In genomic region chr7:29292458-29293098, GRCm38 (mm10) we compare ENCODE assay signal across 8 mouse cellular contexts. TPM values are rescaled to one million over a fixed set of nuclear protein-coding genes. Genes with fewer than 3 reads are reported as not detected.
DNase-seq lines count a peak whose midpoint lies in the region; ATAC-seq and TF ChIP-seq lines count a peak whose summit lies in the region.

No protein-coding gene starts in this region.

- H3K4me3 ChIP-seq in kidney, embryonic 14.5 days (ENCODE audit: low read length) = no peak overlapping the region
- H3K4me3 ChIP-seq in cortical plate, adult 2 months (ENCODE audit: insufficient read depth, low read length) = no peak overlapping the region
- H3K4me3 ChIP-seq in heart, embryonic 13.5 days = no peak overlapping the region
- H3K4me3 ChIP-seq in limb, embryonic 15.5 days = no peak overlapping the region
- H3K4me3 ChIP-seq in liver, embryonic 12.5 days = no peak overlapping the region

- ATAC-seq in kidney, embryonic 14.5 days (ENCODE audit: low FRiP score, low TSS enrichment) = no peak
- no peak for ATAC-seq in heart, embryonic 13.5 days (ENCODE audit: extremely low read depth, insufficient number of reproducible peaks, low FRiP score, low TSS enrichment)
- no peak for ATAC-seq in limb, embryonic 15.5 days (ENCODE audit: insufficient number of reproducible peaks, low FRiP score, low TSS enrichment, low read depth)
- ATAC-seq in liver, embryonic 12.5 days = no peak

- H3K36me3 ChIP-seq in kidney, embryonic 14.5 days (ENCODE audit: control insufficient read depth, insufficient read depth, low read length) = no peaks in the 10 kb centered on the region
- no peaks in the 10 kb centered on the region for H3K36me3 ChIP-seq in heart, embryonic 13.5 days
- no peaks in the 10 kb centered on the region for H3K36me3 ChIP-seq in limb, embryonic 15.5 days
- H3K36me3 ChIP-seq in liver, embryonic 12.5 days = no peaks in the 10 kb centered on the region

- 18% methylated on average over 8 of the region's 8 CpGs for WGBS in kidney, embryonic 14.5 days
- WGBS in heart, embryonic 13.5 days = 26% methylated on average over 8 of the region's 8 CpGs
- WGBS in limb, embryonic 15.5 days = 29% methylated on average over 8 of the region's 8 CpGs
- 26% methylated on average over 8 of the region's 8 CpGs for WGBS in liver, embryonic 12.5 days (ENCODE audit: insufficient replicate concordance)

- peak overlapping the region; percentile 22 for H3K4me2 ChIP-seq in kidney, embryonic 14.5 days (replicated peaks; ENCODE audit: low read depth, low read length)
- H3K4me2 ChIP-seq in heart, embryonic 13.5 days = peak overlapping the region; percentile 28
- no peak overlapping the region for H3K4me2 ChIP-seq in limb, embryonic 15.5 days
- no peak overlapping the region for H3K4me2 ChIP-seq in liver, embryonic 12.5 days

- H3K27ac ChIP-seq in kidney, embryonic 14.5 days (ENCODE audit: low read depth, low read length) = peak overlapping the region; percentile 80
- peak overlapping the region; percentile 91 for H3K27ac ChIP-seq in cortical plate, adult 2 months (ENCODE audit: insufficient read depth, low read length)
- H3K27ac ChIP-seq in heart, embryonic 13.5 days (replicated peaks) = peak overlapping the region; percentile 80
- peak overlapping the region; percentile 59; the same call in 1 of the 2 replicates for H3K27ac ChIP-seq in limb, embryonic 15.5 days
- H3K27ac ChIP-seq in liver, embryonic 12.5 days = no peak overlapping the region

- TF ChIP-seq POLR2A in cortical plate, adult 2 months (IDR thresholded peaks at IDR 0.05; ENCODE audit: extremely low read depth, insufficient read depth, low read length) = no peak

- DNase-seq in kidney, adult 18-20 months = no peak
- no peak for DNase-seq in adrenal gland, adult 2 months
- no peak for DNase-seq in urinary bladder, adult 2 months (ENCODE audit: low spot score)

- H3K27me3 ChIP-seq in kidney, embryonic 14.5 days (ENCODE audit: control insufficient read depth, insufficient read depth, low read length) = no peaks in the 10 kb centered on the region; the same call in 1 of the 2 replicates
- peaks cover 56% of the 10 kb centered on the region for H3K27me3 ChIP-seq in heart, embryonic 13.5 days (replicated peaks)
- H3K27me3 ChIP-seq in limb, embryonic 15.5 days = no peaks in the 10 kb centered on the region
- H3K27me3 ChIP-seq in liver, embryonic 12.5 days (replicated peaks) = peaks cover 52% of the 10 kb centered on the region

- H3K4me1 ChIP-seq in kidney, embryonic 14.5 days (ENCODE audit: control insufficient read depth, insufficient read depth, low read length) = peaks cover 44% of the 10 kb centered on the region
- no peaks in the 10 kb centered on the region for H3K4me1 ChIP-seq in cortical plate, adult 2 months (ENCODE audit: control insufficient read depth, insufficient read depth, low read length)
- peaks cover 50% of the 10 kb centered on the region for H3K4me1 ChIP-seq in heart, embryonic 13.5 days
- H3K4me1 ChIP-seq in limb, embryonic 15.5 days = peaks cover 48% of the 10 kb centered on the region
- peaks cover 43% of the 10 kb centered on the region for H3K4me1 ChIP-seq in liver, embryonic 12.5 days

- H3K9me3 ChIP-seq in kidney, embryonic 14.5 days (ENCODE audit: control insufficient read depth, low read length) = no peaks in the 10 kb centered on the region
- no peaks in the 10 kb centered on the region for H3K9me3 ChIP-seq in heart, embryonic 13.5 days
- no peaks in the 10 kb centered on the region for H3K9me3 ChIP-seq in limb, embryonic 15.5 days
- no peaks in the 10 kb centered on the region for H3K9me3 ChIP-seq in liver, embryonic 12.5 days (replicated peaks)

- TF ChIP-seq CTCF in cortical plate, adult 2 months (IDR thresholded peaks at IDR 0.05; ENCODE audit: extremely low read depth, insufficient read depth, low read length) = no peak

- H3K9ac ChIP-seq in kidney, embryonic 14.5 days (ENCODE audit: low read depth, low read length) = no peak overlapping the region
- 0 out of 2 replicates have a peak overlapping the region, but pooled peaks have one; percentile 50 for H3K9ac ChIP-seq in heart, embryonic 13.5 days
- H3K9ac ChIP-seq in limb, embryonic 15.5 days = 0 out of 2 replicates have a peak overlapping the region, but pooled peaks have one; percentile 26
- H3K9ac ChIP-seq in liver, embryonic 12.5 days = no peak overlapping the region

RNA-seq across cellular contexts. Expression of gene Ppp1r14a, which starts 3.5 kb away (rescaled TPM):
- polyA plus RNA-seq in kidney, embryonic 14.5 days (2014; fragmentation: Nextera tagmentation; extraction: Ambion mirVana) = 19.3 and 27.7 TPM in 2 replicates
- 40.8 and 44.7 TPM in 2 replicates for polyA plus RNA-seq in cortical plate, adult 2 months (2012; rRNA removed)
- polyA plus RNA-seq in heart, embryonic 13.5 days (2015; fragmentation: Nextera tagmentation; extraction: Ambion mirVana) = 13.3 and 14.9 TPM in 2 replicates
- polyA plus RNA-seq in limb, embryonic 15.5 days (2015; fragmentation: Nextera tagmentation; extraction: Ambion mirVana) = 15.5 and 16.9 TPM in 2 replicates
- 4.6 and 5.1 TPM in 2 replicates for polyA plus RNA-seq in liver, embryonic 12.5 days (2016; fragmentation: Nextera tagmentation; extraction: Ambion mirVana)
- 1 to 10 TPM; 5.5 to 9.8 TPM for total RNA-seq in adrenal gland, adult 2 months (2021)
- polyA plus RNA-seq in adrenal gland, adult 2 months (2012; rRNA removed) = 9.2 and 12.1 TPM in 2 replicates
- 303 and 338 TPM in 2 replicates for polyA plus RNA-seq in urinary bladder, adult 2 months (2012; rRNA removed)

RNA-seq across cellular contexts. Expression of gene Spint2, which starts 10.9 kb away (rescaled TPM):
- 198 and 239 TPM in 2 replicates for polyA plus RNA-seq in kidney, embryonic 14.5 days (2014; fragmentation: Nextera tagmentation; extraction: Ambion mirVana)
- 25.9 and 27.4 TPM in 2 replicates for polyA plus RNA-seq in cortical plate, adult 2 months (2012; rRNA removed)
- polyA plus RNA-seq in heart, embryonic 13.5 days (2015; fragmentation: Nextera tagmentation; extraction: Ambion mirVana) = 111 and 116 TPM in 2 replicates
- polyA plus RNA-seq in limb, embryonic 15.5 days (2015; fragmentation: Nextera tagmentation; extraction: Ambion mirVana) = 187 and 194 TPM in 2 replicates
- polyA plus RNA-seq in liver, embryonic 12.5 days (2016; fragmentation: Nextera tagmentation; extraction: Ambion mirVana) = 25.9 and 28.4 TPM in 2 replicates
- total RNA-seq in adrenal gland, adult 2 months (2021) = 10 to 100 TPM; 44.3 to 53.9 TPM
- 61.1 and 90.2 TPM in 2 replicates for polyA plus RNA-seq in adrenal gland, adult 2 months (2012; rRNA removed)
- 485 and 505 TPM in 2 replicates for polyA plus RNA-seq in urinary bladder, adult 2 months (2012; rRNA removed)

RNA-seq across cellular contexts. Expression of gene Dpf1, which starts 11.2 kb away (rescaled TPM):
- polyA plus RNA-seq in kidney, embryonic 14.5 days (2014; fragmentation: Nextera tagmentation; extraction: Ambion mirVana) = 4.5 and 5.5 TPM in 2 replicates
- polyA plus RNA-seq in cortical plate, adult 2 months (2012; rRNA removed) = 59.6 and 65.1 TPM in 2 replicates
- polyA plus RNA-seq in heart, embryonic 13.5 days (2015; fragmentation: Nextera tagmentation; extraction: Ambion mirVana) = 2.0 and 3.7 TPM in 2 replicates
- polyA plus RNA-seq in limb, embryonic 15.5 days (2015; fragmentation: Nextera tagmentation; extraction: Ambion mirVana) = 13.1 and 15.9 TPM in 2 replicates
- 2.6 and 3.6 TPM in 2 replicates for polyA plus RNA-seq in liver, embryonic 12.5 days (2016; fragmentation: Nextera tagmentation; extraction: Ambion mirVana)
- 1 to 10 TPM; 1.5 to 3.3 TPM for total RNA-seq in adrenal gland, adult 2 months (2021)
- polyA plus RNA-seq in adrenal gland, adult 2 months (2012; rRNA removed) = 2.9 and 3.1 TPM in 2 replicates
- polyA plus RNA-seq in urinary bladder, adult 2 months (2012; rRNA removed) = 1.3 and 2.8 TPM in 2 replicates

RNA-seq across cellular contexts. Expression of gene 2200002D01Rik, which starts 44.3 kb away (rescaled TPM):
- polyA plus RNA-seq in kidney, embryonic 14.5 days (2014; fragmentation: Nextera tagmentation; extraction: Ambion mirVana) = 5.2 and 8.3 TPM in 2 replicates
- polyA plus RNA-seq in cortical plate, adult 2 months (2012; rRNA removed) = 0.10 and 0.47 TPM in 2 replicates
- polyA plus RNA-seq in heart, embryonic 13.5 days (2015; fragmentation: Nextera tagmentation; extraction: Ambion mirVana) = 5.7 and 7.3 TPM in 2 replicates
- 13.0 and 14.2 TPM in 2 replicates for polyA plus RNA-seq in limb, embryonic 15.5 days (2015; fragmentation: Nextera tagmentation; extraction: Ambion mirVana)
- 3.0 and 3.9 TPM in 2 replicates for polyA plus RNA-seq in liver, embryonic 12.5 days (2016; fragmentation: Nextera tagmentation; extraction: Ambion mirVana)
- 1 to 10 TPM; 2.3 to 4.2 TPM for total RNA-seq in adrenal gland, adult 2 months (2021)
- 2.5 TPM in 2 replicates for polyA plus RNA-seq in adrenal gland, adult 2 months (2012; rRNA removed)
- 144 and 178 TPM in 2 replicates for polyA plus RNA-seq in urinary bladder, adult 2 months (2012; rRNA removed)

RNA-seq across cellular contexts. Expression of gene Yif1b, which starts 54.4 kb away (rescaled TPM):
- polyA plus RNA-seq in kidney, embryonic 14.5 days (2014; fragmentation: Nextera tagmentation; extraction: Ambion mirVana) = 120 and 132 TPM in 2 replicates
- 69.1 and 71.7 TPM in 2 replicates for polyA plus RNA-seq in cortical plate, adult 2 months (2012; rRNA removed)
- 107 and 117 TPM in 2 replicates for polyA plus RNA-seq in heart, embryonic 13.5 days (2015; fragmentation: Nextera tagmentation; extraction: Ambion mirVana)
- polyA plus RNA-seq in limb, embryonic 15.5 days (2015; fragmentation: Nextera tagmentation; extraction: Ambion mirVana) = 137 and 141 TPM in 2 replicates
- 59.2 and 64.3 TPM in 2 replicates for polyA plus RNA-seq in liver, embryonic 12.5 days (2016; fragmentation: Nextera tagmentation; extraction: Ambion mirVana)
- total RNA-seq in adrenal gland, adult 2 months (2021) = 10 to 100 TPM; 55.2 to 64.5 TPM
- polyA plus RNA-seq in adrenal gland, adult 2 months (2012; rRNA removed) = 162 and 191 TPM in 2 replicates
- polyA plus RNA-seq in urinary bladder, adult 2 months (2012; rRNA removed) = 43.4 and 45.5 TPM in 2 replicates

Comparison
In these comparisons a context has a peak if more than half of its experiments do, and no peak if none do; other contexts are left out.
1. H3K4me2 ChIP-seq: peak in kidney, embryonic 14.5 days (single experiment) and heart, embryonic 13.5 days (single experiment); none in limb, embryonic 15.5 days (single experiment) and liver, embryonic 12.5 days (single experiment).
2. H3K9ac ChIP-seq: peak in heart, embryonic 13.5 days (single experiment) and limb, embryonic 15.5 days (single experiment); none in kidney, embryonic 14.5 days (single experiment) and liver, embryonic 12.5 days (single experiment).